Mouse (Mus musculus): ENCODE data around the gene Prph2. TPM values are rescaled to one million over a fixed set of nuclear protein-coding genes. Genes with fewer than 3 reads are reported as not detected.

Prph2 gene
- polyA plus RNA-seq, 1 experiment = not detected

GRCm38 (mm10) chr17:46890843-46891594, 19.2 kb upstream of the Prph2 start:
- TF ChIP-seq POLR2A (IDR thresholded peaks at IDR 0.05; ENCODE audit: low read depth, low read length) (no peak), CTCF (conservative IDR thresholded peaks at IDR 0.05; ENCODE audit: insufficient read depth, insufficient read length, low read depth, low read length) (no peak)
- Histone ChIP-seq H3K36me3 (ENCODE audit: control insufficient read depth, insufficient read depth, low read length) (no peaks in the 10 kb centered on the region), H3K4me3 (ENCODE audit: insufficient read depth, low read depth, low read length) (peak overlapping the region; percentile 94), H3K27ac (ENCODE audit: insufficient read depth, low read depth, low read length) (peak overlapping the region; percentile 96), H3K27me3 (replicated peaks; ENCODE audit: control insufficient read depth, insufficient read depth, low read length) (no peaks in the 10 kb centered on the region), H3K4me1 (ENCODE audit: control insufficient read depth, insufficient read depth, low read length) (peaks cover 13% of the 10 kb centered on the region)
- under 1% methylated on average over 64 of the region's 64 CpGs for WGBS
- peak; percentile 40 for DNase-seq

- Histone ChIP-seq H3K27ac (ENCODE audit: insufficient read depth, low read depth, low read length) (no peak overlapping the region), H3K4me1 (ENCODE audit: control insufficient read depth, insufficient read depth, low read length) (peaks cover 13% of the 10 kb centered on the region), H3K36me3 (ENCODE audit: control insufficient read depth, insufficient read depth, low read length) (no peaks in the 10 kb centered on the region), H3K27me3 (replicated peaks; ENCODE audit: control insufficient read depth, insufficient read depth, low read length) (no peaks in the 10 kb centered on the region), H3K4me3 (ENCODE audit: insufficient read depth, low read depth, low read length) (no peak overlapping the region)
- 69% methylated on average over 9 of the region's 9 CpGs for WGBS
- peak; percentile 73 for DNase-seq
- TF ChIP-seq POLR2A (IDR thresholded peaks at IDR 0.05; ENCODE audit: low read depth, low read length) = no peak
- no peak for TF ChIP-seq CTCF (conservative IDR thresholded peaks at IDR 0.05; ENCODE audit: insufficient read depth, insufficient read length, low read depth, low read length)
Observed at GRCm38 (mm10) chr17:46895426-46895825, 14.8 kb upstream of the Prph2 start.

DNA sequence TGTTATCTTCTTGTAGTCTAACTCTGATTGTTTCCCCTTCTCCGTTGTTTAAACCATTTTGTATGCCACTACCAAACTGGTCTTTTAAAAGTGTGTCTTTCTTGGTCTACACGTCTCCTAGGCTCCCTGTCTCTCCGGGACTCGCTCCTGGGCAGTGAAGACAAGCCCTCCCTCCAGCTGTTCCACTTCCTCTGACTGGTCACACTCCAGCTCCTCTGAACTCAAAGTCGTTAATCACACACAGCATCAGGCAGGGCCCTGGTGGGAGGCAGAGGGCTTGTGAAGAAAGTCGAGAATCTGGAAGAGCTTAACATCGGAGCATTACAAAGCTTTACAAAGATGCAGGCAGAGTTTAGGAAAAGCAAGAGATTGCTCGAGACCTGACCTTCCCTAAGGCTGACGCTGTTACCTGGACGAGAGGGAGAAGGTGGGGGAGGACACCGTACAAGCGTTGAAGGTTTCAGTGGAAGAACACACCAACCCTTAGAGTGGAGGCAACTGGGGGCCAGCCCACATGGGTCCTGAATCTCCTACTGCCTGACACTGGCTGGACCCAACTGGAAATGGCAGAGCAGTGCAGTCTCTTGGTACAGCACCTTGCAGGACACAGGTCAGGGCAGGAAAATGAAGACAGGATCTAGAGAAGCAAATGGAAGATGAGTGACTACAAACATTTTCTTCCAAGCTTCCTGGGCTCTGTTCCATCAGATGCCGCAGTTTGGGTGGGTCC, 12.9 kb upstream of the Prph2 start:
- Histone ChIP-seq H3K27me3 (replicated peaks; ENCODE audit: control insufficient read depth, insufficient read depth, low read length) (no peaks in the 10 kb centered on the region), H3K36me3 (ENCODE audit: control insufficient read depth, insufficient read depth, low read length) (no peaks in the 10 kb centered on the region), H3K4me1 (ENCODE audit: control insufficient read depth, insufficient read depth, low read length) (peaks cover 4% of the 10 kb centered on the region), H3K4me3 (ENCODE audit: insufficient read depth, low read depth, low read length) (no peak overlapping the region), H3K27ac (ENCODE audit: insufficient read depth, low read depth, low read length) (peak overlapping the region; percentile 15; the same call in 1 of the 2 replicates)
- TF ChIP-seq CTCF (conservative IDR thresholded peaks at IDR 0.05; ENCODE audit: insufficient read depth, insufficient read length, low read depth, low read length) (no peak), POLR2A (IDR thresholded peaks at IDR 0.05; ENCODE audit: low read depth, low read length) (no peak)
- DNase-seq = peak; percentile 57
- WGBS = 18% methylated on average over 13 of the region's 13 CpGs

GRCm38 (mm10) chr17:46900941-46901340, 9.3 kb upstream of the Prph2 start:
- no peak for DNase-seq
- Histone ChIP-seq H3K4me3 (ENCODE audit: insufficient read depth, low read depth, low read length) (no peak overlapping the region), H3K27me3 (replicated peaks; ENCODE audit: control insufficient read depth, insufficient read depth, low read length) (no peaks in the 10 kb centered on the region), H3K27ac (ENCODE audit: insufficient read depth, low read depth, low read length) (no peak overlapping the region), H3K36me3 (ENCODE audit: control insufficient read depth, insufficient read depth, low read length) (no peaks in the 10 kb centered on the region), H3K4me1 (ENCODE audit: control insufficient read depth, insufficient read depth, low read length) (no peaks in the 10 kb centered on the region)
- 72% methylated on average over 2 of the region's 2 CpGs for WGBS
- TF ChIP-seq CTCF (conservative IDR thresholded peaks at IDR 0.05; ENCODE audit: insufficient read depth, insufficient read length, low read depth, low read length) = no peak
- TF ChIP-seq POLR2A (IDR thresholded peaks at IDR 0.05; ENCODE audit: low read depth, low read length) = no peak

- Histone ChIP-seq H3K27ac (ENCODE audit: insufficient read depth, low read depth, low read length) (no peak overlapping the region), H3K27me3 (replicated peaks; ENCODE audit: control insufficient read depth, insufficient read depth, low read length) (no peaks in the 10 kb centered on the region), H3K4me3 (ENCODE audit: insufficient read depth, low read depth, low read length) (no peak overlapping the region), H3K4me1 (ENCODE audit: control insufficient read depth, insufficient read depth, low read length) (no peaks in the 10 kb centered on the region), H3K36me3 (ENCODE audit: control insufficient read depth, insufficient read depth, low read length) (no peaks in the 10 kb centered on the region)
- no peak for TF ChIP-seq POLR2A (IDR thresholded peaks at IDR 0.05; ENCODE audit: low read depth, low read length)
- TF ChIP-seq CTCF (conservative IDR thresholded peaks at IDR 0.05; ENCODE audit: insufficient read depth, insufficient read length, low read depth, low read length) = peak; percentile 96
- peak; percentile 88 for DNase-seq
- WGBS = 22% methylated on average over 19 of the region's 19 CpGs
Observed at GRCm38 (mm10) chr17:46903876-46904490, 6.3 kb upstream of the Prph2 start.

GRCm38 (mm10) chr17:46912331-46912730, 2.1 kb downstream of the Prph2 start:
- H3K4me1 ChIP-seq (ENCODE audit: control insufficient read depth, insufficient read depth, low read length) = no peaks in the 10 kb centered on the region
- TF ChIP-seq POLR2A (IDR thresholded peaks at IDR 0.05; ENCODE audit: low read depth, low read length) = no peak
- no peak for TF ChIP-seq CTCF (conservative IDR thresholded peaks at IDR 0.05; ENCODE audit: insufficient read depth, insufficient read length, low read depth, low read length)
- H3K27me3 ChIP-seq (replicated peaks; ENCODE audit: control insufficient read depth, insufficient read depth, low read length) = no peaks in the 10 kb centered on the region
- no peak overlapping the region for H3K27ac ChIP-seq (ENCODE audit: insufficient read depth, low read depth, low read length)
- no peak for DNase-seq
- H3K4me3 ChIP-seq (ENCODE audit: insufficient read depth, low read depth, low read length) = no peak overlapping the region
- WGBS = 29% methylated on average over 6 of the region's 6 CpGs
- no peaks in the 10 kb centered on the region for H3K36me3 ChIP-seq (ENCODE audit: control insufficient read depth, insufficient read depth, low read length)

DNA sequence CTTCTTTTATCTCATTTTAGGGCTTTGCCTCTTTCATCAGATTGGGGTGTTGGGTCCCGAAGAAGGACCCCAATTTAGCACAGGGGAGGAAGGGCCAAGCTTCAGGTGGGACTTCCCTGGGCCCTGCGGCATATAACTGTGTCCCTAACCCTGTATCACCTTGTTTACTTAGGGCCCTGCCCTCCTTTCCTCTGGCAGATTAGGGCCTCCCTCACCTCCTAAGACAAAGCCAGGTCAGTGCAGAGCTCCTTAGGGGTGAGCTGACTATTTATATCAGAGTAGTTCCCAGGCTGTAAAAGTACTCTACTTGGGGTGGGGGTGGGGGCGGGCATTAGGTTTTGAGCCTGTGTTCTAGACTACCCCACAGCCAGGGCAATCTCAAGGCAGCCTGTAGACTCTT, 4.9 kb downstream of the Prph2 start:
- no peaks in the 10 kb centered on the region for H3K36me3 ChIP-seq (ENCODE audit: control insufficient read depth, insufficient read depth, low read length)
- H3K27ac ChIP-seq (ENCODE audit: insufficient read depth, low read depth, low read length) = no peak overlapping the region
- 73% methylated on average over 3 of the region's 3 CpGs for WGBS
- TF ChIP-seq POLR2A (IDR thresholded peaks at IDR 0.05; ENCODE audit: low read depth, low read length) (no peak), CTCF (conservative IDR thresholded peaks at IDR 0.05; ENCODE audit: insufficient read depth, insufficient read length, low read depth, low read length) (no peak)
- no peaks in the 10 kb centered on the region for H3K4me1 ChIP-seq (ENCODE audit: control insufficient read depth, insufficient read depth, low read length)
- no peak for DNase-seq
- no peaks in the 10 kb centered on the region for H3K27me3 ChIP-seq (replicated peaks; ENCODE audit: control insufficient read depth, insufficient read depth, low read length)
- H3K4me3 ChIP-seq (ENCODE audit: insufficient read depth, low read depth, low read length) = no peak overlapping the region

Data from kidney, adult 2 months (tissue).